Mouse (Mus musculus) gonadal fat pad, adult 2 months (tissue): Measurements from ENCODE around the gene Cngb1. TPM values are rescaled to one million over a fixed set of nuclear protein-coding genes. Genes with fewer than 3 reads are reported as not detected.

ENCODE experiments used
- DNase-seq: peaks from one replicate; pipeline ENCODE4 v3.0.0-alpha.2; 2012; ENCODE audit warnings: low read depth
- polyA plus RNA-seq: library from polyadenylated mRNA; depleted of rRNA; stranded (reverse); fragments of >200 nt; gene quantifications from 2 replicates; pipeline ENCODE4 v1.2.3, GENCODE M21; 2012; rRNA removed

Gene Cngb1
- polyA plus RNA-seq, 1 experiment, result 1.3 TPM

DNA sequence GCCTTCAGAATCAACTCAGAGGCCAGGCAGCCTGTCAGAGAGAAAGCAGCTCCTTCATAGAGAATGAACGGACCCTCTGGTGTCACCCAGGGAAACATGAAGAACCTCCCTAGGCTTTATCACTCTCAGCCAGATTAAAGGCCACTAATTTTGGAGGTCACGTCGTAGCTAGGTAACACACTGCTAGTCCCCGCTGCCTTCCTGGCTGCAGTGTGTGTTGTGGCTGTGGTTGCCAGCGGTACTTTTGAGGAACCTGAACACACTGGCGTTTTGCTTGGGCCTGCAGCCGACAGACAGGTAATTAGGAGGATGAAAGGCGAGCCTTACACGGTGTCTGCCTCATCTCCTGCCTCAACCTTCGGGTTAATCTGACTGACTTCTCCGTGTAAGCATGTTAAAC is 110.7 kb downstream of the Cngb1 start:
- no peak for DNase-seq

DNA sequence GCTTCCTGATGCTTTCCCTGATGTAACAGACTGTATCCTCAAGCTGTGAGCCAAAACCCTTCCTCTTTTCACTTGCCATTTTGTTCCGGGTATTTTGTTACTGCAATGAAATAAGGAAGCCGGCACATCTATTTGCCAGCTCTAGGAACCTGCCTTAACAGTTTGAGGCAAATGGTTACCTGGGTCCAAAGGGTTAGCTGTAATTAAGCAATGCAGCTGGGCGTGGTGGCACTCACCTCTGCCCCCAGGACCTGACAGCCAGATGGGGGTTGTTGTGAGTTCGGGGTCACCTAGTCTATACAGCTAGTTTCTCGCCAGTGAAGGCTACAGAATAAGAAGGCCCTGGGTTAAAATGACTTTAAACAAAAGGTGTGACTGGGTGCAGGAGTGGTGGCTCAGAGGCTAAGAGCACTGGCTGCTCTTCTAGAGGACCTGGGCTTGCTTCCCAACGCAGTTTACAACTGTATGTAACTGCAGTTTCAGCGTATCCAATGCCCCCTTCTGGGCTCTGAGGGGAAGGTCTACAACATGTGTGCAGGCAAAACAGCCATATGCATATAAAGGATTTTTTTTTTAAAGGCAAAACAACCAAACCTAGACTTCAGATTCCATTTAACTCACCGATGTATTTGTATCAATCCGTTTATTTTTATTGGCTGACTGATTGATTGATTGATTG is 114.7 kb downstream of the Cngb1 start:
- no peak for DNase-seq

Other genes with a start within 250 kb of the Cngb1 start
- gene Katnb1, start 225.4 kb downstream of the Cngb1 start, polyA plus RNA-seq, result 20.0 TPM in 2 replicates
- 34.9 and 39.4 TPM in 2 replicates for gene Kifc3, start 103.8 kb downstream of the Cngb1 start, polyA plus RNA-seq
- gene Tepp, start 4.0 kb upstream of the Cngb1 start, polyA plus RNA-seq, result 0.90 and 2.1 TPM in 2 replicates
- 6.7 and 7.1 TPM in 2 replicates for gene Zfp319, start 25.4 kb upstream of the Cngb1 start, polyA plus RNA-seq
- gene Usb1, start 25.7 kb upstream of the Cngb1 start, polyA plus RNA-seq, result 26.5 and 30.5 TPM in 2 replicates
- gene Mmp15, start 45.7 kb upstream of the Cngb1 start, polyA plus RNA-seq, result 11.1 and 12.2 TPM in 2 replicates
- gene Cfap20, start 128.3 kb upstream of the Cngb1 start, polyA plus RNA-seq, result 51.7 and 52.4 TPM in 2 replicates
- gene Csnk2a2, start 183.5 kb upstream of the Cngb1 start, polyA plus RNA-seq, result 18.2 and 22.7 TPM in 2 replicates
- 0.36 and 1.4 TPM in 2 replicates for gene Ccdc113, start 227.5 kb upstream of the Cngb1 start, polyA plus RNA-seq